Mouse (Mus musculus) naive thymus-derived CD4-positive, alpha-beta T cell, adult 2 months (primary cell): ENCODE data around the gene Cers1.

ENCODE experiments used
- DNase-seq: peaks from one replicate; pipeline ENCODE4 v3.0.0-alpha.2; 2011; ENCODE audit warnings: low read depth

The Cers1 gene

GRCm38 (mm10) chr8:70315624-70316510, at the start of gene Cers1:
TSS of gene Cers1 (plus strand) at chr8:70315775.
- DNase-seq = no peak

- DNase-seq = no peak
These were observed 47.9 kb upstream of the Cers1 start for GRCm38 (mm10) chr8:70267674-70268073.

GRCm38 (mm10) chr8:70268311-70268710, 47.3 kb upstream of the Cers1 start:
- no peak for DNase-seq

GRCm38 (mm10) chr8:70268799-70269565, 46.6 kb upstream of the Cers1 start:
- peak; percentile 48 for DNase-seq

GRCm38 (mm10) chr8:70272949-70273348, 42.6 kb upstream of the Cers1 start:
- DNase-seq = no peak

- no peak for DNase-seq
These were observed 41.2 kb upstream of the Cers1 start for GRCm38 (mm10) chr8:70274350-70274749.

- DNase-seq = no peak
These were observed 39.1 kb upstream of the Cers1 start for GRCm38 (mm10) chr8:70276476-70276875.

GRCm38 (mm10) chr8:70278175-70278574, 37.4 kb upstream of the Cers1 start:
- DNase-seq = no peak

- DNase-seq = no peak
These were observed 36.3 kb upstream of the Cers1 start for GRCm38 (mm10) chr8:70279266-70279665.

GRCm38 (mm10) chr8:70281001-70281400, 34.6 kb upstream of the Cers1 start:
- no peak for DNase-seq

- peak; percentile 89 for DNase-seq
These were observed 32.9 kb upstream of the Cers1 start, which contains the start of gene Homer3 for GRCm38 (mm10) chr8:70282603-70283135. TSS of gene Homer3 (plus strand) at chr8:70282827.

GRCm38 (mm10) chr8:70283136-70284077, 32.2 kb upstream of the Cers1 start:
- DNase-seq = peak; percentile 30

- no peak for DNase-seq
These were observed 31.2 kb upstream of the Cers1 start for GRCm38 (mm10) chr8:70284421-70284820.

- DNase-seq = no peak
These were observed 30.3 kb upstream of the Cers1 start for GRCm38 (mm10) chr8:70285304-70285703.

GRCm38 (mm10) chr8:70286737-70287136, 28.8 kb upstream of the Cers1 start:
- peak; percentile 60 for DNase-seq

- DNase-seq = no peak
These were observed 21.6 kb upstream of the Cers1 start for GRCm38 (mm10) chr8:70293988-70294405.

- DNase-seq = no peak
These were observed 14.7 kb upstream of the Cers1 start for GRCm38 (mm10) chr8:70300881-70301280.

GRCm38 (mm10) chr8:70302358-70302890, 13.2 kb upstream of the Cers1 start, which contains the start of the genes Ddx49 and Cope:
TSS of gene Ddx49 (minus strand) at chr8:70302489.
TSS of gene Cope (plus strand) at chr8:70302518.
- peak; percentile 93 for DNase-seq

- DNase-seq = no peak
These were observed 12.7 kb upstream of the Cers1 start for GRCm38 (mm10) chr8:70302901-70303300.

- peak; percentile 54 for DNase-seq
These were observed 6.3 kb upstream of the Cers1 start for GRCm38 (mm10) chr8:70309311-70309710.

GRCm38 (mm10) chr8:70313399-70313798, 2.2 kb upstream of the Cers1 start:
- no peak for DNase-seq
